Mouse (Mus musculus): ENCODE results near the gene Mettl27.

DNA sequence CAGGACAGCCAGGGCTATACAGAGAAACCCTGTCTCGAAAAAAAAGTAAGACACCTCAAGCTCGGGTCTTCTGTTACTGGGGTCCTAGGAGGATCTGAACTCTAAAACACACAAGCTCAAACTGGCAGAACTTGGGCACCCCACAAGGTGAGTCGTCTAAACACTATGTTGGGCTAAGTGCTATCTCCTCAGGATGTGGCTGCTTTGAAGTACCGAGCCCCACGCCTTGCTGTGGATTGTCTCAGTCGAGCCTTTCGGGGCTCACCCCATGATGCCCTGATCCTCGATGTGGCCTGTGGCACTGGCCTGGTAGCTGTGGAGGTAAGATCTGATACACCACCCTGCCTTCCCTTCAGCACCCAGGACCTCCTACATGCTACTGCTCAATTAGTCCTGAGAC, 1.1 kb downstream of the Mettl27 start:
- TF ChIP-seq GATA1 (IDR thresholded peaks at IDR 0.05; ENCODE audit: low read length) (no peak), TAL1 (IDR thresholded peaks at IDR 0.05; ENCODE audit: low read length) (no peak)
